Mouse (Mus musculus) neural tube, embryonic 15.5 days (tissue): ENCODE measurements around the gene Susd6. TPM values are rescaled to one million over a fixed set of nuclear protein-coding genes. Genes with fewer than 3 reads are reported as not detected.

Source experiments
- ATAC-seq: fragments of 200-750 bp; cut with Nextera tagmentation; 2 replicates; pipeline ENCODE4 v1.8.0; 2017; ENCODE audit warnings: mild to moderate bottlenecking, moderate TSS enrichment, moderate library complexity; ENCODE audit not compliant: low FRiP score
- H3K27ac ChIP-seq: fragments of 300-500 bp; sonication (generic); replicated peaks from 2 replicates; pipeline ENCODE4 v1.5.1; 2015; ENCODE audit warnings: mild to moderate bottlenecking, inconsistent platforms
- H3K27me3 ChIP-seq: fragments of 300-500 bp; sonication (generic); replicated peaks from 2 replicates; pipeline ENCODE4 v1.6.1; 2015; ENCODE audit warnings: inconsistent platforms
- H3K36me3 ChIP-seq: fragments of 300-500 bp; sonication (generic); 2 replicates; pipeline ENCODE4 v1.6.1; 2015; ENCODE audit warnings: inconsistent platforms
- H3K4me1 ChIP-seq: fragments of 300-500 bp; sonication (generic); 2 replicates; pipeline ENCODE4 v1.6.1; 2015; ENCODE audit warnings: inconsistent platforms
- H3K4me2 ChIP-seq: fragments of 300-500 bp; sonication (generic); 2 replicates; pipeline ENCODE4 v1.6.1; 2015; ENCODE audit warnings: inconsistent platforms, mild to moderate bottlenecking, moderate library complexity
- H3K4me3 ChIP-seq: fragments of 300-500 bp; sonication (generic); replicated peaks from 2 replicates; pipeline ENCODE4 v1.5.1; 2015; ENCODE audit warnings: mild to moderate bottlenecking, inconsistent platforms
- H3K9ac ChIP-seq: fragments of 300-500 bp; sonication (generic); replicated peaks from 2 replicates; pipeline ENCODE4 v1.6.1; 2015; ENCODE audit warnings: mild to moderate bottlenecking, inconsistent platforms
- H3K9me3 ChIP-seq: fragments of 300-500 bp; sonication (generic); replicated peaks from 2 replicates; pipeline ENCODE4 v1.6.1; 2016; ENCODE audit warnings: inconsistent platforms
- WGBS: fragments of 180-500 bp; shearing (Covaris S2); methylation state at CpG from one replicate; pipeline ENCODE4 v1.1.7; 2015; ENCODE audit warnings: mixed read lengths; 5-methylcytosine and 5-hydroxymethylcytosine counted together
- polyA plus RNA-seq: library from polyadenylated mRNA; unstranded; fragments of >200 nt; fragmentation: Nextera tagmentation; extraction: Ambion mirVana; gene quantifications from 2 replicates; pipeline ENCODE4 v1.2.1, GENCODE M21; 2015

Gene Susd6
- polyA plus RNA-seq, result 9.1 and 11.9 TPM in 2 replicates

GRCm38 (mm10) chr12:80789849-80790694 lies at the start of gene Susd6:
Gene Susd6, plus strand, starts transcription at chr12:80790510.
- Histone ChIP-seq H3K27ac (peak within 1 kb of the TSS; percentile 95), H3K27me3 (0 out of 2 replicates have a peak, but pooled peaks cover under 1% of the 10 kb centered on the region)
- ATAC-seq, result peak; percentile 99

DNA sequence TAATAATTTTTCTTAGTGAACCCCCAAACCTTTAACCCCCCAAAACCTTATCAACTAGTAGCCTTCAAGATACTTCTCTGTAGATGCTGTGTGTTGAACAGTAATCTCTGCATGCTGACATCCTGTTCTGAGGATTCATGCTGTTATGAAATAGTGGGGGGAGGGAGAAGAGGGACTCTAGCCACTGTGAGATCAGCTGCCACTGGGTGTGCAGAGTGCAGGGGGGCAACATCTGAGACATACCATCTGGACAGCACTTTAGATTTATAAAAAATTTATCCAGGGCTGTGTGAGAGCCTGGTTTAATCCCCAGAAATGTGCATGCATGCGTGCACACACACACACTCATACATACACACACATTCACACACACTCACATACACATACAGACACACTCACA lies 45.7 kb upstream of the Susd6 start:
- no peak overlapping the region for H3K4me3 ChIP-seq
- no peak for ATAC-seq
- H3K4me2 ChIP-seq, result no peak overlapping the region
- H3K9ac ChIP-seq, result no peak overlapping the region
- H3K9me3 ChIP-seq, result no peaks in the 10 kb centered on the region
- H3K27ac ChIP-seq, result no peak overlapping the region
- H3K27me3 ChIP-seq, result no peaks in the 10 kb centered on the region
- H3K36me3 ChIP-seq, result no peaks in the 10 kb centered on the region
- peaks cover 11% of the 10 kb centered on the region for H3K4me1 ChIP-seq
- 84% methylated on average over 1 of the region's 1 CpGs for WGBS

More at GRCm38 (mm10) chr12:80789849-80790694, at the start of gene Susd6:
- Histone ChIP-seq H3K4me2 (peak within 1 kb of the TSS; percentile 86), H3K4me3 (peak within 1 kb of the TSS; percentile 95), H3K9ac (peak within 1 kb of the TSS; percentile 78), H3K4me1 (peaks cover 23% of the 10 kb centered on the region), H3K36me3 (no peaks in the 10 kb centered on the region), H3K9me3 (no peaks in the 10 kb centered on the region)
- 2% methylated on average over 53 of the region's 56 CpGs for WGBS

DNA sequence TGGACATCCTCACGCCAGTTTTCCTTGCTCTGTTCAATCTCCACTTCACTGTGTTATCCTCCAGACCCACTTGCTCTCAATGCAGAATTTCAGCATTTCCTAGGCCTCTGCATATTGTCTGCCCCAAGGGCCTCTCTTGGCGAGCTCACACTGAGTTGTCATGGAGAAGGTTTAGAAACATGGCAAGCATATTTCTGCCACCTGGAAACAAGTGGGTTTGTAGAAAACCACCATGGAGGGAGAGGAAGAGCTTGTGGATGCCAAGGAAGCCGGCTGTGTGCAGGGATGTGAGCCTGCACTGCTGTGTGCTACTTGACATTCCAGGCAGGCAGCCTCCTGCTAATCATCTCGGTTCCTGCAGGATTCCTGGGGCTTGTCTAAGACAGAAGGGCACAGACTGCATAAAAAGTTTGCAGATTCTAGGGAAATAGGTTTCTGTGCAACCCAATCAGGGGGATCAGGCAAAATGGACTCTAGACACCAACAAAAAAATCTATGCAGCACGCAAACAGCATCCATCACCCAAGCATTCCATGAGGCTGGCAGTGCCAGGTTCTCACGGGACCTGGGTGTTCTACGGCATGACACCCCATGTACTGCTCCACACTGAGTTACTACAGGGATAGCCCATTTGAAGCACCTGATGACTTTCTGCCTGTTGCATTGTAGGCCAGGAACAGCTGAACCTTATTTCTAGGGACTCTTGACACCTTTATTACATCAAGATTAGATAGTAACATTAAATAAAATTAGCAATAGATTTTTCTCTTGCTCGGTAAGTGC lies 44.1 kb upstream of the Susd6 start:
- Histone ChIP-seq H3K27me3 (no peaks in the 10 kb centered on the region), H3K9me3 (no peaks in the 10 kb centered on the region), H3K4me2 (no peak overlapping the region), H3K4me3 (no peak overlapping the region), H3K4me1 (peaks cover 11% of the 10 kb centered on the region), H3K27ac (peak overlapping the region; percentile 65), H3K36me3 (no peaks in the 10 kb centered on the region), H3K9ac (no peak overlapping the region)
- 36% methylated on average over 8 of the region's 8 CpGs for WGBS
- ATAC-seq, result peak; percentile 76

DNA sequence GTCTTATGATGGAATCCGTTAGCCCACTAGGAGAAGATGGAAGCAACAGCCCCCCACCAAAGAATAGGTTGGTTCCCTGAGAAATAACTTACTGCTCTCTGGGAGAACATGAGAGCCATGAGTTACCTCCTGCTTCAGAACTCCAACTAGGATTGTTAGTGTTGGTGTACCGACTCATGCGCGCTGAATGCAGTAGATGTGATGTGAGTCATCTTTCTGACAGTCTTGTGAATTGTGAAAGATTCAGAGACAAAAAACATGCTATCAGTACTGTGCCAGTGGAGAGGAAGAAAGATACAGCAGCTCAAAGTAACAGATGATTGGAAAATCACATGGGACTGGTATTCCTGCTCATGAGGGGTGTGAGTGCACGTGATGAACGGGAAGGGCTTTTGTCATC lies 38.8 kb upstream of the Susd6 start:
- Histone ChIP-seq H3K4me2 (no peak overlapping the region), H3K4me1 (peaks cover 4% of the 10 kb centered on the region; the same call in 1 of the 2 replicates), H3K9me3 (no peaks in the 10 kb centered on the region), H3K27ac (no peak overlapping the region), H3K4me3 (no peak overlapping the region), H3K9ac (no peak overlapping the region), H3K27me3 (no peaks in the 10 kb centered on the region), H3K36me3 (peaks cover 34% of the 10 kb centered on the region)
- 90% methylated on average over 6 of the region's 6 CpGs for WGBS
- no peak for ATAC-seq

DNA sequence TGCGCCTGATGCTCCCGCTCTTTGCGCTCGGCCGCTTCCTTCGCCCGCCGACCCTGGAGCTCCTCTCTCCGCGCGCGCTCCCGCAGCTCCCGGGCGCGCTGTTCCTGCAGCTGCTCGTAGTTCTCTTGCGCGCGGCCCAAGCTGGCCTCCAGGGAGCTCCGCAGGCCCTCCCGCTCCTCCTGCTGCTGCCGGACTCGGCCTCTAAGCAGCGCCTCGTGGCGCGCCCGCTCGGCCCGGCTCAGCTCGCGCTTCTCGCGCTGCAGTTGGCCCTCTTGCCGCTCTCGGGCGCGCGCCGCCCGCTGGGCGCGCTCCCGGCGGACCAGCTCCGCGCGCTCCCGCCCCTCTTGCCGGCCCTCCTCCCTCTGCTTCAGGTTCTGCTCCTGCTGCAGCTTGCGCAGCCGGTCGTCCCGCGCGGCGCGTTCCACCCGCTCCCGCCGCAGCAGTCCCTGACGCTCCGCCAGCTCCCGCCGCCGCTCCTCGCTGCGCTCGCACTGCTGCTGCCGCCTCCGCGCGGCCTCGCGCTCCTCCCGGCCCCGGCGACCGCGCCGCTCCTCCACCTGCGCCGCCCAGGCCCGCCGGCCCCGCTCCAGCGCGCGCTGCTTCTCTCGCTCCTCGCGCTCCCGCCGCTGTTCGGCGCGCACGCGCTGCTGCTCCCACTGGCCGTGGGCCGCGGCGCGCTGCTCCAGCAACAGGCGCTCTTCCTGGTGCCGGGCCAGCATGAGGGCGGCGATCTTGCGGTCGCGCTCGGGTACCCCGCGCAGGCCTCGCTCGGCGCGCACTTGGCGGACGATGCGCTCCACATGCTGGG lies 32.4 kb upstream of the Susd6 start:
- peaks cover 40% of the 10 kb centered on the region for H3K36me3 ChIP-seq
- no peaks in the 10 kb centered on the region for H3K9me3 ChIP-seq
- peak overlapping the region; percentile 96 for H3K27ac ChIP-seq
- peak; percentile 68 for ATAC-seq
- peak overlapping the region; percentile 66 for H3K4me3 ChIP-seq
- peak overlapping the region; percentile 89 for H3K9ac ChIP-seq
- peak overlapping the region; percentile 83 for H3K4me2 ChIP-seq
- 2% methylated on average over 107 of the region's 122 CpGs for WGBS
- H3K27me3 ChIP-seq, result no peaks in the 10 kb centered on the region
- H3K4me1 ChIP-seq, result peaks cover 39% of the 10 kb centered on the region

- H3K36me3 ChIP-seq, result peaks cover 33% of the 10 kb centered on the region
- peak overlapping the region; percentile 89 for H3K9ac ChIP-seq
- H3K4me1 ChIP-seq, result peaks cover 39% of the 10 kb centered on the region
- peak overlapping the region; percentile 96 for H3K27ac ChIP-seq
- H3K9me3 ChIP-seq, result no peaks in the 10 kb centered on the region
- H3K27me3 ChIP-seq, result no peaks in the 10 kb centered on the region
- H3K4me3 ChIP-seq, result peak overlapping the region; percentile 66
- WGBS, result 8% methylated on average over 85 of the region's 92 CpGs
- peak overlapping the region; percentile 83 for H3K4me2 ChIP-seq
- no peak for ATAC-seq
These were observed 31.5 kb upstream of the Susd6 start for GRCm38 (mm10) chr12:80758559-80759386.

GRCm38 (mm10) chr12:80759387-80759712 lies 31.0 kb upstream of the Susd6 start:
- Histone ChIP-seq H3K27me3 (no peaks in the 10 kb centered on the region), H3K9ac (peak overlapping the region; percentile 89), H3K36me3 (peaks cover 27% of the 10 kb centered on the region), H3K9me3 (no peaks in the 10 kb centered on the region), H3K4me1 (peaks cover 39% of the 10 kb centered on the region), H3K4me3 (peak overlapping the region; percentile 66), H3K4me2 (peak overlapping the region; percentile 83), H3K27ac (peak overlapping the region; percentile 96)
- WGBS, result under 1% methylated on average over 13 of the region's 13 CpGs
- no peak for ATAC-seq

DNA sequence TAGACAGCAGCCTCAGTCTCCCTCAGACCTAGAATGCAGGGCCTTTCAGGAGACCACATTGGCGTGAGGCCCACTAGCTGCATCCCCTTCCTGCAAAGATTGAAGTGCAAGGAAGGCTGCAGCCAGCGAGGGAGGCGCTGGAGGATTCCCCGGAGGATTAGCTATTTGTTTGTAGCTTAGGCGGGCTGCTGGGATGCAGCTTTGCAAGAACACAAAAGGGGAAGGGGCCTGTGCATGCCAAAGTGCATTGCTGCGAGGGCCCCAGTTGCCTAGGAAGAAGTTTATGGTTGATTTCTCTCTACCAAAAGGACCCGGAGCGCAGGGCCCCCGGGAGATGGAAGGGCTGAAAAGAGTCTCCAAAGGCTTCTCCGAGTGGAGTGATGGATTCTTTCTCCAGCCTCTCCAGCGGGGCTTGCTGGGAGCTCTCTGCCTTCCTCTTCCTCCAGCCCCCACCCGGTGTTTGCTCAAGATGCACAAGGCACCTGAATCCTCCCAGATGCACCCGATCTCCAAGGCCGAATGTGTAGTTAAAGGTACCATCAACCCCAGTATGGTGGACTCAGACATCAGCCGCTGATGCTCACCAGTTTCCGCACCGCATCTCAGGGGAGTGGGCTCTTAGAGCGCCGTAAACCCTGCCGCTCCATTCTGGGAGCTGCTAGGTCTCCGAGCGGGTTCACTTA lies 30.5 kb upstream of the Susd6 start:
- WGBS, result under 1% methylated on average over 22 of the region's 22 CpGs
- peak; percentile 45 for ATAC-seq

GRCm38 (mm10) chr12:80760396-80760801 lies 29.9 kb upstream of the Susd6 start, which contains the start of gene Ccdc177:
Gene Ccdc177, minus strand, starts transcription at chr12:80760687.
- H3K4me3 ChIP-seq, result peak within 1 kb of the TSS; percentile 66
- H3K27me3 ChIP-seq, result no peaks in the 10 kb centered on the region
- peak within 1 kb of the TSS; percentile 89 for H3K9ac ChIP-seq
- H3K36me3 ChIP-seq, result peaks cover 19% of the 10 kb centered on the region
- no peaks in the 10 kb centered on the region for H3K9me3 ChIP-seq
- H3K4me2 ChIP-seq, result peak within 1 kb of the TSS; percentile 83
- H3K4me1 ChIP-seq, result peaks cover 39% of the 10 kb centered on the region
- H3K27ac ChIP-seq, result peak within 1 kb of the TSS; percentile 96
- under 1% methylated on average over 24 of the region's 24 CpGs for WGBS
- peak; percentile 69 for ATAC-seq

More for the DNA sequence above, 30.5 kb upstream of the Susd6 start:
- peaks cover 39% of the 10 kb centered on the region for H3K4me1 ChIP-seq
- H3K4me3 ChIP-seq, result peak overlapping the region; percentile 66
- H3K27me3 ChIP-seq, result no peaks in the 10 kb centered on the region
- peaks cover 24% of the 10 kb centered on the region for H3K36me3 ChIP-seq
- H3K27ac ChIP-seq, result peak overlapping the region; percentile 96
- peak overlapping the region; percentile 83 for H3K4me2 ChIP-seq
- peak overlapping the region; percentile 89 for H3K9ac ChIP-seq
- H3K9me3 ChIP-seq, result no peaks in the 10 kb centered on the region

DNA sequence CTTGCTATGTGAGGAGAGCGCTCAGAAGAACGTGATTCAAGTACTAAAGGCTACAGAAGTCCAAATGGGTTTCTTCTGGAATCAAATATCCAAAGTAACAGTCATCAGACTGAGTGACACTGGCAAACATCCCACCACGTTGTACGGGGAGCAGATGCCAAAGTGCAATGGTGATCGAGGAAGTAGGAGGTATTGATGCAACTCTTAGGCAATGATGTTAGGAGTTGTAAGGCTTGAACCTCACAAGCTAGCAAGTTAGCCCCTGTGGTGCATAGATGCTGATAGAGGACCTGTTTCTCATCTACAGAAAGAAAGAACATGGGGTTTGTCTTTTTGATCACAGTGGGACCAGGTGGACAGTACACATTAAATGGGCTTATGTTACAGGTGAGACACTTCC lies 27.3 kb upstream of the Susd6 start:
- no peaks in the 10 kb centered on the region for H3K9me3 ChIP-seq
- no peak for ATAC-seq
- 90% methylated on average over 5 of the region's 5 CpGs for WGBS

More for the DNA sequence above, 27.3 kb upstream of the Susd6 start:
- H3K4me3 ChIP-seq, result no peak overlapping the region
- no peak overlapping the region for H3K4me2 ChIP-seq
- H3K36me3 ChIP-seq, result no peaks in the 10 kb centered on the region
- H3K27ac ChIP-seq, result no peak overlapping the region
- H3K4me1 ChIP-seq, result peaks cover 23% of the 10 kb centered on the region
- H3K9ac ChIP-seq, result no peak overlapping the region
- no peaks in the 10 kb centered on the region for H3K27me3 ChIP-seq
